Mouse (Mus musculus) myocyte (in vitro differentiated cells): ENCODE results near the gene Zdhhc11. TPM values are rescaled to one million over a fixed set of nuclear protein-coding genes. Genes with fewer than 3 reads are reported as not detected.

Experiments used
- H3K27me3 ChIP-seq: one replicate; pipeline ENCODE4 v1.6.1; 2011; ENCODE audit not compliant: control insufficient read depth, insufficient read depth, insufficient read length
- H3K36me3 ChIP-seq: one replicate; pipeline ENCODE4 v1.6.1; 2011; ENCODE audit not compliant: control insufficient read depth, insufficient read depth
- H3K4me2 ChIP-seq: one replicate; pipeline ENCODE4 v1.6.1; 2011; ENCODE audit warnings: low read depth, control low read depth
- H3K4me3 ChIP-seq: one replicate; pipeline ENCODE4 v1.5.1; 2011; ENCODE audit warnings: mild to moderate bottlenecking, control low read depth, moderate library complexity
- H3K79me2 ChIP-seq: one replicate; pipeline ENCODE4 v1.6.1; 2011; ENCODE audit not compliant: control insufficient read depth, insufficient read depth
- H3ac ChIP-seq: one replicate; pipeline ENCODE4 v1.6.1; 2011; ENCODE audit not compliant: control insufficient read depth, insufficient read length
- CEBPB ChIP-seq: IDR thresholded peaks from 2 replicates; pipeline ENCODE4 v1.6.1; 2011; ENCODE audit warnings: mild to moderate bottlenecking, moderate library complexity; ENCODE audit not compliant: poor library complexity, insufficient read depth, severe bottlenecking
- E2F4 ChIP-seq: IDR thresholded peaks from one replicate; pipeline ENCODE4 v1.6.1; 2011; ENCODE audit warnings: mild to moderate bottlenecking, control low read depth, moderate library complexity; ENCODE audit not compliant: insufficient read depth
- MAX ChIP-seq: IDR thresholded peaks from one replicate; pipeline ENCODE4 v1.6.1; 2011; ENCODE audit warnings: low read depth, mild to moderate bottlenecking, control low read depth
- MYOD1 ChIP-seq, 3 experiments: IDR thresholded peaks; one replicate each; pipeline ENCODE4 v1.6.1; 2011; ENCODE audit warnings: control low read depth in 2 of 3, low read depth in 2 of 3, mild to moderate bottlenecking in 2 of 3, moderate library complexity in 1 of 3; ENCODE audit not compliant: insufficient read length in 2 of 3, control insufficient read depth in 1 of 3
- MYOG ChIP-seq, 3 experiments: IDR thresholded peaks; one replicate each; pipeline ENCODE4 v1.6.1; 2011; ENCODE audit warnings: control low read depth in 2 of 3, low read depth in 2 of 3, mild to moderate bottlenecking in 2 of 3; ENCODE audit not compliant: insufficient read length in 2 of 3, control insufficient read depth in 1 of 3, insufficient read depth in 1 of 3
- POLR2A ChIP-seq: IDR thresholded peaks from one replicate; pipeline ENCODE4 v1.6.1; 2011; ENCODE audit warnings: low read depth, mild to moderate bottlenecking, control low read depth, moderate library complexity; ENCODE audit not compliant: insufficient read length
- POLR2AphosphoS2 ChIP-seq: IDR thresholded peaks from one replicate; pipeline ENCODE4 v1.6.1; 2011; ENCODE audit warnings: low read depth, control low read depth; ENCODE audit not compliant: insufficient read length
- REST ChIP-seq: IDR thresholded peaks from one replicate; pipeline ENCODE4 v1.6.1; 2011; ENCODE audit warnings: mild to moderate bottlenecking, control low read depth, moderate library complexity; ENCODE audit not compliant: insufficient read depth, insufficient read length
- SRF ChIP-seq: IDR thresholded peaks from one replicate; pipeline ENCODE4 v1.6.1; 2011; ENCODE audit warnings: low read depth; ENCODE audit not compliant: control insufficient read depth, insufficient read length
- TCF12 ChIP-seq: IDR thresholded peaks from one replicate; pipeline ENCODE4 v1.6.1; 2011; ENCODE audit warnings: mild to moderate bottlenecking, control low read depth; ENCODE audit not compliant: poor library complexity, insufficient read depth, severe bottlenecking
- TCF3 ChIP-seq: IDR thresholded peaks from one replicate; pipeline ENCODE4 v1.6.1; 2011; ENCODE audit warnings: low read depth, control low read depth; ENCODE audit not compliant: insufficient read length
- USF1 ChIP-seq: IDR thresholded peaks from one replicate; pipeline ENCODE4 v1.6.1; 2011; ENCODE audit warnings: low read depth, mild to moderate bottlenecking, control low read depth, moderate library complexity
- polyA plus RNA-seq: library from polyadenylated mRNA; unstranded; fragments of >200 nt; fragmentation: generic; extraction: Trizol; gene quantifications from one replicate; pipeline ENCODE4 v1.2.1, GENCODE M21; 2012; ENCODE audit warnings: missing spikeins

Zdhhc11 gene
- polyA plus RNA-seq, 1 experiment, result not detected

DNA sequence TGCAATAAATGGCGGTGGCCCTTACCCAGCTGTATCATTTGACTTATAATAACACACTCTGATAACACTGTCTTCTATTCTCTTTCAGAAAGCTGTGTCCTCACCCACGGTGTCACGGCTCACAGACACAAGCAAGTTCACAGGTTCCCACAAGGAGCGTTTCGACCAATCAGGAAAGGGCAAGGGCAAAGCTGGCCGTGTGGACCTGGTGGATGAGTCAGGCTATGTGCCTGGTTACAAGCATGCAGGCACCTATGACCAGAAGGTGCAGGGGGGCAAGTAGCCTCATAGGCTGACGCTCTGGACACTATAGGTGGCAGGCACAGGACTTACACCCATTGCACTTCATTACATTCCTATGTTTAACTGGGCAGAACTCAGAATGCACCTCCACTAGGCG, 67.5 kb downstream of the Zdhhc11 start:
- Histone ChIP-seq H3K36me3 (no peaks in the 10 kb centered on the region), H3ac (no peak overlapping the region), H3K27me3 (no peaks in the 10 kb centered on the region), H3K4me2 (no peak overlapping the region), H3K4me3 (no peak overlapping the region), H3K79me2 (no peaks in the 10 kb centered on the region)
- TF ChIP-seq TCF12 (no peak), SRF (no peak), REST (no peak), USF1 (no peak), POLR2A (no peak), TCF3 (no peak), POLR2AphosphoS2 (no peak), CEBPB (no peak), MYOD1 (IDR thresholded peaks at IDR 0.05; ENCODE audit: control insufficient read depth in 1 of 3, insufficient read length in 2 of 3, low read depth in 2 of 3) (no peak), MAX (no peak), MYOG (IDR thresholded peaks at IDR 0.05; ENCODE audit: control insufficient read depth in 1 of 3, insufficient read depth in 1 of 3, insufficient read length in 2 of 3, low read depth in 2 of 3) (no peak), E2F4 (no peak)

DNA sequence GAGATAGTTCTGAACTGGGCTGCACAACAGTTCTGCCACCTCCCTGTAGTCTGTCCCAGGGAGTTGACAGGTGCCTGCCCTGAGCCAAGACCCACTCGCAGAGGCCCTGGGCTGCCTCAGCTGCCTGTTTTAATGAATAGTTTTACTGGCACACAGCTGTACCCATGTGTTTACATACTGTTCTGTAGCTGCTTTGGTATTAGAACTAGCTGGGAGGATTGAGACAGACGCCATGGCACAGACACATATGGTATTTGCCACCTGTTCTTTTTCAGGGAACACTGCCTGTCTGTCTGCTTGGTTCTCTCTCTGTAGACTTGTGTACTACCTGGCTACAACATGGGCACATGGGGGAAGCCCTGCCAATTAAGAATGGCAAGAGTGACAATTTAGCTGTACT, 71.1 kb downstream of the Zdhhc11 start:
- no peaks in the 10 kb centered on the region for H3K36me3 ChIP-seq
- H3ac ChIP-seq, result no peak overlapping the region
- no peaks in the 10 kb centered on the region for H3K79me2 ChIP-seq
- TF ChIP-seq MYOD1 (IDR thresholded peaks at IDR 0.05; ENCODE audit: control insufficient read depth in 1 of 3, insufficient read length in 2 of 3, low read depth in 2 of 3), result no peak
- no peak for TF ChIP-seq TCF12
- TF ChIP-seq CEBPB, result no peak
- TF ChIP-seq POLR2A, result no peak
- no peak for TF ChIP-seq MAX
- TF ChIP-seq POLR2AphosphoS2, result no peak
- H3K27me3 ChIP-seq, result no peaks in the 10 kb centered on the region
- H3K4me2 ChIP-seq, result no peak overlapping the region
- no peak overlapping the region for H3K4me3 ChIP-seq

DNA sequence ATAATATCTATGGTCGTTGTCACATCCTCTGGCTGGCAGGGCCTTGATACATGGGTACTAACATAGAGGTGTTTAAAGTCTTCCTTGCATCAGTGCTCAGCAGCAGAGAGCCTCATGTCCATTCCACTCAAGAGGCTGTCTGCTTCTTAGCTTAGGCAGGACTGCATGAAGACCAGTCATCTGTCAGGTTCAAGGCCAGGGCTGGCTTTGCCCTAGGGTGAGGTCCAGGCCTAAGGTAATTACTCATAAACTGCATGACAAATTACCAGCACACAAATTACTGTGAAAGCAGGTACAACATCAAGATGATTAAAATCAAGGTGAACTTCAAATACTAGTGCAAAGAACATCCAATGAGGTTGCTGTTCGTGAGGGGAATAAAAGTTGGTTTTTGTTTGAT, 72.1 kb downstream of the Zdhhc11 start:
- Histone ChIP-seq H3ac (no peak overlapping the region), H3K4me2 (no peak overlapping the region), H3K27me3 (no peaks in the 10 kb centered on the region), H3K4me3 (no peak overlapping the region), H3K79me2 (no peaks in the 10 kb centered on the region), H3K36me3 (no peaks in the 10 kb centered on the region)
- no peak for TF ChIP-seq MAX
- TF ChIP-seq TCF12, result no peak
- no peak for TF ChIP-seq MYOD1 (IDR thresholded peaks at IDR 0.05; ENCODE audit: control insufficient read depth in 1 of 3, insufficient read length in 2 of 3, low read depth in 2 of 3)
- no peak for TF ChIP-seq REST
- no peak for TF ChIP-seq CEBPB
- no peak for TF ChIP-seq POLR2AphosphoS2
- TF ChIP-seq USF1, result no peak
- TF ChIP-seq E2F4, result no peak
- no peak for TF ChIP-seq MYOG (IDR thresholded peaks at IDR 0.05; ENCODE audit: control insufficient read depth in 1 of 3, insufficient read depth in 1 of 3, insufficient read length in 2 of 3, low read depth in 2 of 3)
- TF ChIP-seq TCF3, result no peak

DNA sequence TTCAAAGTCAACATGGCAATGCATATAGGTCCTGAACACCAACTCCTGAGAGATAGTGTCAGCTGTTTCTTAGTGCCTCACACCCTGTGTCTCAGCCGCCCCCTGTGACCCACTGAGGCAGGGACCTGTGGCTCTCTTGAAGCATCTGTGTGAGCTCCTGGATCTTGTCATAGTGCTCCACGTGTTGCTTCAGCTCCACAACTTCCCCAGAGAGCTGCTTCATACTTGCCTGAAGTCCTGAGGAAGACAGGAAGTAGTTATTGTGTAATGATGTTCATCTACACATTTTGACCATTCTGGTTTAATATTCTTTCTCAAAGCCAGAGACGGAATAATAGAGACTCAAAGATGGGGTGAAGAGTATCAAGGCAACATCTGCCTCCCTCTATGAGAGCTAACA, 76.3 kb downstream of the Zdhhc11 start:
- no peak overlapping the region for H3ac ChIP-seq
- H3K36me3 ChIP-seq, result no peaks in the 10 kb centered on the region
- no peak overlapping the region for H3K4me2 ChIP-seq
- H3K27me3 ChIP-seq, result no peaks in the 10 kb centered on the region
- TF ChIP-seq SRF, result no peak
- no peak for TF ChIP-seq MYOG (IDR thresholded peaks at IDR 0.05; ENCODE audit: control insufficient read depth in 1 of 3, insufficient read depth in 1 of 3, insufficient read length in 2 of 3, low read depth in 2 of 3)
- TF ChIP-seq MYOD1 (IDR thresholded peaks at IDR 0.05; ENCODE audit: control insufficient read depth in 1 of 3, insufficient read length in 2 of 3, low read depth in 2 of 3), result no peak
- no peaks in the 10 kb centered on the region for H3K79me2 ChIP-seq
- no peak overlapping the region for H3K4me3 ChIP-seq

Other genes with a start within 250 kb of the Zdhhc11 start
- gene Slc12a7, start 230.8 kb upstream of the Zdhhc11 start, polyA plus RNA-seq, result 25.7 TPM
- gene Nkd2, start 116.2 kb upstream of the Zdhhc11 start, polyA plus RNA-seq, result 0.05 TPM
- 3.4 TPM for gene Trip13, start 26.1 kb upstream of the Zdhhc11 start, polyA plus RNA-seq
- 15.8 TPM for gene Brd9, start 26.0 kb upstream of the Zdhhc11 start, polyA plus RNA-seq
- gene Tppp, start 45.6 kb downstream of the Zdhhc11 start, polyA plus RNA-seq, result not detected
- gene Cep72, start 98.4 kb downstream of the Zdhhc11 start, polyA plus RNA-seq, result 0.72 TPM
- 0.01 TPM for gene Slc9a3, start 157.6 kb downstream of the Zdhhc11 start, polyA plus RNA-seq
- gene Exoc3, start 244.9 kb downstream of the Zdhhc11 start, polyA plus RNA-seq, result 28.3 TPM